In the genomic region with DNA sequence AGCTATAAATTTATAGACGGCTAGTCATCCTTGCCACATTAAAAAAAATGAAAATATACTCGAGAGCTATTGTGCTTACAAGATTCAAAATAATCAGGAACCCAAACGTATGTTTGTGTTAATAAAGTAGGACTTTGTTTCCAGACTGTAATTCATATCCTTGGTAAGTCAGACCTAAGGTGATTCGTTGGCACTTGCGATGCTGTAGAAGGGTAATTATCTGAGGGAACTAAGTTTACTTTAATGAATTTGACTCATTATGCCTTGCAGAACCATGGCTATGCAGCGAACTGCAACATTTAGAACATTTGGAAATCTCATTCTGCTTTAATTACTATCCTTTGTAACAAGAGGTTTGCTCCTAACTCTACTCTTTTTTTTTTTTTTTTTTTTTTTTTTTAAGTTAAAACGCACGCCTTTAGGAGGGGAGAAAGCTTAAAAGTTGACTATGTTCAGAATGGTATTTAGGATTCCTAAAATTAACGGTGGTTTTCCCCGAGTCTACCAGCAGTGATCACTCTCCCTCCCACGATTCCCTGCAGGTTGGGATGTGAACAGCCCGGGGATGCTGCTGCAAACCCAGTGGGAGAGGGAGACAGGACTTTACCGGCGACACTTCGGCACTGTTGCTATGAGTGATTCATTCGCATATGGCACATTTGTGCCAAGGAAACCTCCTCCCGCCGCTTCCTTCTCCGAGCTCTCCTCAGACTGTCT, we compare ENCODE assay signal across 8 mouse cellular contexts. TPM values are rescaled to one million over a fixed set of nuclear protein-coding genes. Genes with fewer than 3 reads are reported as not detected.
A peak's percentile ranks its signal among the peaks of the same experiment; 100 is the strongest.
DNase-seq lines count a peak whose midpoint lies in the region; ATAC-seq lines count a peak whose summit lies in the region.

No protein-coding gene starts in this region.

- 15% methylated on average over 19 of the region's 19 CpGs for WGBS in liver, embryonic 13.5 days (ENCODE audit: insufficient replicate concordance)

- H3K4me1 ChIP-seq in liver, embryonic 13.5 days (replicated peaks), result peaks cover 40% of the 10 kb centered on the region

- peak; percentile 42; the same call in 1 of the 2 replicates for ATAC-seq in erythroid progenitor cell, adult 5-6 weeks (replicated peaks; ENCODE audit: low FRiP score, poor library complexity, severe bottlenecking)
- ATAC-seq in liver, embryonic 13.5 days (ENCODE audit: low read depth), result no peak; the same call in 1 of the 2 replicates
- no peak; the same call in 1 of the 2 replicates for ATAC-seq in megakaryocyte progenitor cell, adult 5-6 weeks (replicated peaks; ENCODE audit: poor library complexity)

- peak overlapping the region; percentile 85 for H3K4me3 ChIP-seq in liver, embryonic 13.5 days (replicated peaks)

- H3K27me3 ChIP-seq in liver, embryonic 13.5 days, result no peaks in the 10 kb centered on the region

- peak overlapping the region; percentile 95 for H3K4me2 ChIP-seq in liver, embryonic 13.5 days

- H3K36me3 ChIP-seq in liver, embryonic 13.5 days, result no peaks in the 10 kb centered on the region

- peak; percentile 19 for DNase-seq in cerebellum, adult 9-11 months
- DNase-seq in cerebellum, adult 18-20 months, result no peak
- DNase-seq in 3T3-L1 (ENCODE audit: low read depth, low spot score), result peak; percentile 5
- no peak for DNase-seq in liver, embryonic 13.5 days
- no peak for DNase-seq in frontal cortex, postnatal 36 days (ENCODE audit: low spot score in 2 of 2)
- DNase-seq in thymus, postnatal 36 days, result no peak

- peak overlapping the region; percentile 77 for H3K27ac ChIP-seq in liver, embryonic 13.5 days

- peak overlapping the region; percentile 92 for H3K9ac ChIP-seq in liver, embryonic 13.5 days

- H3K9me3 ChIP-seq in liver, embryonic 13.5 days (replicated peaks), result no peaks in the 10 kb centered on the region

RNA-seq across cellular contexts. Expression of a gene that starts 3.6 kb away (rescaled TPM):
- total RNA-seq in erythroid progenitor cell, adult 5-6 weeks (2015; ENCODE audit: low replicate concordance), result 4.2 and 9.4 TPM in 2 replicates
- total RNA-seq in erythroid progenitor cell, adult 5-6 weeks (2017; ENCODE audit: low replicate concordance), result 8.5 and 8.7 TPM in 2 replicates
- 2.3 and 3.2 TPM in 2 replicates for polyA plus RNA-seq in liver, embryonic 13.5 days (2015; fragmentation: Nextera tagmentation; extraction: Ambion mirVana)
- total RNA-seq in megakaryocyte progenitor cell, adult 5-6 weeks (2015), result 9.2 and 10.6 TPM in 2 replicates
- 10.7 and 13.7 TPM in 2 replicates for total RNA-seq in megakaryocyte progenitor cell, adult 5-6 weeks (2017)

Comparison
In these comparisons a context has a peak if more than half of its experiments do, and no peak if none do; other contexts are left out.
1. DNase-seq: peak in cerebellum, adult 9-11 months (single experiment) and 3T3-L1 (single experiment); none in cerebellum, adult 18-20 months (0 of 2), liver, embryonic 13.5 days (single experiment), frontal cortex, postnatal 36 days (0 of 2) and thymus, postnatal 36 days (0 of 2).